Mouse (Mus musculus) lung, postnatal 0 days (tissue): Measurements from ENCODE around the gene Rdm1. TPM values are rescaled to one million over a fixed set of nuclear protein-coding genes. Genes with fewer than 3 reads are reported as not detected.
A peak's percentile ranks its signal among the peaks of the same experiment; 100 is the strongest.

Experiments used
- ATAC-seq: fragments of 200-750 bp; cut with Nextera tagmentation; 2 replicates; pipeline ENCODE4 v1.8.0; 2017; ENCODE audit warnings: moderate library complexity
- DNase-seq: peaks from one replicate; pipeline ENCODE4 v3.0.0-alpha.2; 2016; ENCODE audit warnings: low spot score
- H3K27ac ChIP-seq: fragments of 300-500 bp; sonication (generic); 2 replicates; pipeline ENCODE4 v1.5.1; 2014; ENCODE audit warnings: antibody characterized with exemption, mild to moderate bottlenecking, low read length, mixed read lengths
- H3K27me3 ChIP-seq: fragments of 300-500 bp; sonication (generic); replicated peaks from 2 replicates; pipeline ENCODE4 v1.6.1; 2014; ENCODE audit warnings: low read length, mixed read lengths; ENCODE audit not compliant: insufficient read depth
- H3K36me3 ChIP-seq: fragments of 300-500 bp; sonication (generic); 2 replicates; pipeline ENCODE4 v1.6.1; 2014; ENCODE audit warnings: low read length, mixed read lengths; ENCODE audit not compliant: insufficient read depth
- H3K4me1 ChIP-seq: fragments of 300-500 bp; sonication (generic); 2 replicates; pipeline ENCODE4 v1.6.1; 2014; ENCODE audit warnings: antibody characterized with exemption, low read depth, low read length, mixed read lengths; ENCODE audit not compliant: insufficient read depth
- H3K4me2 ChIP-seq: fragments of 300-500 bp; sonication (generic); replicated peaks from 2 replicates; pipeline ENCODE4 v1.6.1; 2014; ENCODE audit warnings: low read depth, mild to moderate bottlenecking, low read length, moderate library complexity, mixed read lengths
- H3K4me3 ChIP-seq: fragments of 300-500 bp; sonication (generic); 2 replicates; pipeline ENCODE4 v1.5.1; 2014; ENCODE audit warnings: low read depth, low read length
- H3K9ac ChIP-seq: fragments of 300-500 bp; sonication (generic); replicated peaks from 2 replicates; pipeline ENCODE4 v1.6.1; 2014; ENCODE audit warnings: low read depth, mild to moderate bottlenecking
- H3K9me3 ChIP-seq: fragments of 300-500 bp; sonication (generic); 2 replicates; pipeline ENCODE4 v1.6.1; 2016; ENCODE audit warnings: low read length, mixed read lengths
- CTCF ChIP-seq: IDR thresholded peaks from 2 replicates; pipeline ENCODE4 v1.5.1; 2016; ENCODE audit warnings: antibody characterized with exemption, mild to moderate bottlenecking
- EP300 ChIP-seq: IDR thresholded peaks from 2 replicates; pipeline ENCODE4 v1.6.1; 2016; ENCODE audit warnings: antibody characterized with exemption, mild to moderate bottlenecking, control low read depth
- WGBS: fragments of 180-500 bp; shearing (Covaris S2); extraction: QIAGEN DNeasy Blood & Tissue Kit; methylation state at CpG from one replicate; pipeline ENCODE4 v1.1.7; 2014; 5-methylcytosine and 5-hydroxymethylcytosine counted together
- polyA plus RNA-seq: library from polyadenylated mRNA; unstranded; fragments of >200 nt; fragmentation: Nextera tagmentation; extraction: Ambion mirVana; gene quantifications from 2 replicates; pipeline ENCODE4 v1.2.1, GENCODE M21; 2015

Gene Rdm1
- polyA plus RNA-seq, 1 experiment from 2014 or later = 20.1 TPM

- H3K9me3 ChIP-seq = no peaks in the 10 kb centered on the region
- no peak for DNase-seq
- 71% methylated on average over 4 of the region's 4 CpGs for WGBS
- no peak for ATAC-seq
- H3K27me3 ChIP-seq = no peaks in the 10 kb centered on the region
- H3K27ac ChIP-seq = no peak overlapping the region
- no peak overlapping the region for H3K9ac ChIP-seq
- H3K4me2 ChIP-seq = no peak overlapping the region
- H3K36me3 ChIP-seq = no peaks in the 10 kb centered on the region
- peaks cover 5% of the 10 kb centered on the region; the same call in 1 of the 2 replicates for H3K4me1 ChIP-seq
- no peak for TF ChIP-seq CTCF
- no peak for TF ChIP-seq EP300
- no peak overlapping the region for H3K4me3 ChIP-seq
Measured at GRCm38 (mm10) chr11:101585805-101586204, 41.2 kb upstream of the Rdm1 start.

- Histone ChIP-seq H3K27ac (no peak overlapping the region), H3K4me1 (no peaks in the 10 kb centered on the region; the same call in 1 of the 2 replicates), H3K9ac (no peak overlapping the region), H3K4me3 (no peak overlapping the region), H3K36me3 (no peaks in the 10 kb centered on the region), H3K27me3 (no peaks in the 10 kb centered on the region), H3K4me2 (no peak overlapping the region), H3K9me3 (no peaks in the 10 kb centered on the region)
- ATAC-seq = no peak
- TF ChIP-seq EP300 (no peak), CTCF (no peak)
- 90% methylated on average over 10 of the region's 10 CpGs for WGBS
- peak; percentile 13 for DNase-seq
Measured at GRCm38 (mm10) chr11:101587676-101588075, 39.3 kb upstream of the Rdm1 start.

DNA sequence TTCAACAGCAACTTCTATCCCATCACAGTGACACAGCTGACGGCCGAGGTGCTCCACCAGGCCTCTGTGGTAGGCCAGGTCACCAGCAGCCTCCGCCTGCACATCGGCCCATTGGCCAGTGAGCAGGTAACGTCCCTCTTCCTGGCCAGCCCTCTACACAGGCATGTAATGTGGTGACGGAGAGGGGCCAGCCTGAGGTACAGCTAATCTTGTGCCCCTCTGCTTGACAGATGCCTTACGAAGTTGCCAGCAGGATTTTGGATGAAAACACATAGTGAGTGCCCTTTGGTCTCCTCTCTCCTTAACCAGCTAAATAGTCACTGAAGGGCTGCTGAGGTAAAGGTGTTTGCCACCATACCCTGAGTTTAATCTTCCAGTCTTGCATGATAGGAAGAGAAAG lies 38.1 kb upstream of the Rdm1 start:
- Histone ChIP-seq H3K27me3 (no peaks in the 10 kb centered on the region), H3K4me3 (no peak overlapping the region), H3K9me3 (no peaks in the 10 kb centered on the region), H3K4me1 (no peaks in the 10 kb centered on the region), H3K4me2 (no peak overlapping the region), H3K27ac (no peak overlapping the region), H3K36me3 (no peaks in the 10 kb centered on the region), H3K9ac (no peak overlapping the region)
- no peak for ATAC-seq
- TF ChIP-seq EP300 (no peak), CTCF (no peak)
- 89% methylated on average over 7 of the region's 7 CpGs for WGBS
- no peak for DNase-seq

- H3K4me1 ChIP-seq = no peaks in the 10 kb centered on the region
- ATAC-seq = no peak
- H3K36me3 ChIP-seq = no peaks in the 10 kb centered on the region
- no peak overlapping the region for H3K4me2 ChIP-seq
- 27% methylated on average over 5 of the region's 5 CpGs for WGBS
- TF ChIP-seq EP300 = no peak
- peak; percentile 83 for TF ChIP-seq CTCF
- H3K9ac ChIP-seq = no peak overlapping the region
- DNase-seq = peak; percentile 77
- H3K9me3 ChIP-seq = no peaks in the 10 kb centered on the region
- no peak overlapping the region for H3K27ac ChIP-seq
- H3K4me3 ChIP-seq = no peak overlapping the region
- H3K27me3 ChIP-seq = no peaks in the 10 kb centered on the region
Measured at GRCm38 (mm10) chr11:101589444-101589843, 37.6 kb upstream of the Rdm1 start.

GRCm38 (mm10) chr11:101589989-101590624 lies 36.9 kb upstream of the Rdm1 start:
- Histone ChIP-seq H3K4me3 (no peak overlapping the region), H3K36me3 (no peaks in the 10 kb centered on the region), H3K27ac (no peak overlapping the region), H3K4me2 (no peak overlapping the region), H3K4me1 (no peaks in the 10 kb centered on the region), H3K9me3 (no peaks in the 10 kb centered on the region), H3K9ac (no peak overlapping the region), H3K27me3 (no peaks in the 10 kb centered on the region)
- DNase-seq (no peak), ATAC-seq (no peak)
- 62% methylated on average over 12 of the region's 12 CpGs for WGBS
- TF ChIP-seq CTCF (no peak), EP300 (no peak)

DNA sequence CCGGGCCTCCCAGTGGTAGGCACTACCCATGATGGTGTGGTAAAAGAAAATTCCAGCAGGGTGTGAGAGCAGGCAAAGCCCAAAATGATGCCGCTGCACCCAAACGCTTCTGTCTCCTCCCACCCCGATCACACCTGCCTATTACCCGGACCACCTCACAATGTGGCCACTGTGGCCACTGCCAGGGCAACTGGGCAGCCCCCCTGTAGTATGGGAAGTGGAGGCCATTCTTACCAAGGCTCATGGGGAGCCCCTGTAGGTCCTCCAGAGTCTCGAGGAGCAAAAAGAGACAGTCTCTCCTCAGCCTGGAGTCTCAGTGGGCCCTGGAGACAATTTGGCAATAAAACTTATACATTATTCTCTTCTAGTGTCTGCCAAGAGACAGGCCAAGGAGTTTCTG lies 27.8 kb upstream of the Rdm1 start, which contains the start of gene Gm11634:
Gene Gm11634 (minus strand): TSS at position 101 of the 400 bp plus-strand sequence.
- 69% methylated on average over 6 of the region's 6 CpGs for WGBS
- no peaks in the 10 kb centered on the region for H3K9me3 ChIP-seq
- H3K9ac ChIP-seq = no peak within 1 kb of the TSS
- H3K4me1 ChIP-seq = no peaks in the 10 kb centered on the region
- ATAC-seq (no peak), DNase-seq (no peak)
- H3K4me3 ChIP-seq = no peak within 1 kb of the TSS
- no peak within 1 kb of the TSS for H3K27ac ChIP-seq
- TF ChIP-seq EP300 (no peak), CTCF (no peak)
- H3K36me3 ChIP-seq = no peaks in the 10 kb centered on the region
- no peak within 1 kb of the TSS for H3K4me2 ChIP-seq
- no peaks in the 10 kb centered on the region for H3K27me3 ChIP-seq

- Histone ChIP-seq H3K36me3 (no peaks in the 10 kb centered on the region), H3K4me3 (no peak overlapping the region), H3K27me3 (no peaks in the 10 kb centered on the region), H3K27ac (no peak overlapping the region), H3K4me1 (no peaks in the 10 kb centered on the region), H3K9ac (no peak overlapping the region), H3K4me2 (no peak overlapping the region), H3K9me3 (no peaks in the 10 kb centered on the region)
- DNase-seq (peak; percentile 88), ATAC-seq (no peak)
- 5% methylated on average over 3 of the region's 3 CpGs for WGBS
- TF ChIP-seq CTCF (no peak), EP300 (no peak)
Measured at GRCm38 (mm10) chr11:101602491-101602890, 24.5 kb upstream of the Rdm1 start.
